Mouse (Mus musculus): ENCODE results near the gene Flrt1. TPM values are rescaled to one million over a fixed set of nuclear protein-coding genes. Genes with fewer than 3 reads are reported as not detected.
"Not testable (repeated sequence)": the region's sequence is repeated elsewhere in the genome, so short reads cannot be mapped to it uniquely, and the experiment has no call there.

Gene Flrt1
- polyA plus RNA-seq, 1 experiment from 2014 or later = 5.4 TPM

DNA sequence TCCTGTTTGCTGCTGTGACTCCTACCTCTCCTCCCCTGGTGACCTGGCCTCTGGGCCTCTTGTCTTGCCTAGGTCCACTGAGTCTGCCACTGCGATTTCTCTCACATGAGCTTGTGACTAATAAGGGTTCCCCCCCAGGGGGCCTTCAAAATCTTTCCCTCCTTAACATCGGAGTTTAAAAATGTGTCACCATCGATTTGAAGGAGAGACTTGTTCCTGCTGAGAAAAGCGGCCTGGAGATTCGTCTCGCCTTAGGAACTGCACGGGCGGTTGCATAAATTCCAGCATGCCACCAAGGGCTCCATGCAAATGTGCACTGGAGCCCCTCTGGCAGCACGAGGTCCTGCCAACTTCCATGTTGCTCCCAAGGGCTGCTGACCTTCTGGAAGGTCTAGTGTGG, 27.9 kb downstream of the Flrt1 start:
- H3K27ac ChIP-seq (ENCODE audit: low read length) = peak overlapping the region; percentile 37; the same call in 1 of the 2 replicates
- H3K9me3 ChIP-seq (ENCODE audit: low read length) = no peaks in the 10 kb centered on the region
- WGBS = 41% methylated on average over 9 of the region's 9 CpGs
- no peak overlapping the region for H3K4me2 ChIP-seq (replicated peaks; ENCODE audit: low read depth, low read length)
- no peak overlapping the region; the same call in 1 of the 2 replicates for H3K9ac ChIP-seq (replicated peaks; ENCODE audit: low read length)
- ATAC-seq (ENCODE audit: low FRiP score, low TSS enrichment) = no peak
- H3K4me1 ChIP-seq (ENCODE audit: insufficient read depth, low read length) = peaks cover 34% of the 10 kb centered on the region
- H3K27me3 ChIP-seq (ENCODE audit: insufficient read depth, low read length) = 0 out of 2 replicates have a peak, but pooled peaks cover 8% of the 10 kb centered on the region
- no peak overlapping the region for H3K4me3 ChIP-seq (ENCODE audit: low read length)
- no peaks in the 10 kb centered on the region for H3K36me3 ChIP-seq (ENCODE audit: insufficient read depth, low read length)

GRCm38 (mm10) chr19:7075336-7075735, 30.2 kb downstream of the Flrt1 start:
- H3K9ac ChIP-seq (replicated peaks; ENCODE audit: low read length); H3K9me3 ChIP-seq (ENCODE audit: low read length); H3K27ac ChIP-seq (ENCODE audit: low read length); H3K36me3 ChIP-seq (ENCODE audit: insufficient read depth, low read length); H3K27me3 ChIP-seq (ENCODE audit: insufficient read depth, low read length); ATAC-seq (ENCODE audit: low FRiP score, low TSS enrichment); H3K4me3 ChIP-seq (ENCODE audit: low read length); H3K4me2 ChIP-seq (replicated peaks; ENCODE audit: low read depth, low read length): not testable (repeated sequence)
- peaks cover 53% of the 10 kb centered on the region for H3K4me1 ChIP-seq (ENCODE audit: insufficient read depth, low read length)
- 82% methylated on average over 11 of the region's 11 CpGs for WGBS

DNA sequence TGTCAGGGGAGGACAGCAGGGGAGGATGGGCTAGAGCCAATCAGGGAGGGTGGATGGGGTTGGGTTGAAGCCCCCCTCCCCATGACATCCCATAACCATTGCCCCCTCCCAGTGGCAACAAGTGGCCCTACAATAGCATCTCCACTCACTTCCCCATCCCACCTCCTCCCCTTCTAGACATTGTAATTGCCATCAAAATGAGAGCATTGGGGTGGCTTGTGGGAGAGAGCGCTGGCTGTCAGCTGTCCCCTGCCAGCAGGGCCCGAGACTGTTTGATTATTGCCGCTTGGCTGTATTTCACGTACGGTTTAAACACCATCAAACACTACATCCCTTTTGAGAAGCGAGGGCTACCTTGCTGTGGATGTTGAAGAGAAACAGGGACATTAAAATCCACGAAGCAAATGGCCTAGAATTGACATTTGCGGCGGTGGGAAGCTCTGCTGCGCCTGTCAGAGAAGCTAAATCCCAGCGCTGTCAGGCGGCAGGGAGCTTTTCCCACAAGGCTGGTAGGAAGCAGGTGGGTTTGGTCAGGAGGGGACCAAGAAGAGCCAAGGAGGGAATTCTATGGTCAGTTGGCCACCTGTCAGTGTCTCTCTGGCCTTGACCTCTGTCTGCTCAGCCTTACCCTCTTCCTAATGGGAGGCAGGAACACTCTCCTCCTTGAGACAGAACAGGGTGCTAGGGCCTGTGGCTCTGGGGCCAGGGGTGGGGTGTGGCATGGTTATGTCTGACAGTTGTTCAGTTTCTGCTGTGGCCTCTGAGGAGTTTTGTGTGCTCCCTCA, 31.3 kb downstream of the Flrt1 start:
- H3K4me2 ChIP-seq (replicated peaks; ENCODE audit: low read depth, low read length) = no peak overlapping the region
- H3K4me1 ChIP-seq (ENCODE audit: insufficient read depth, low read length) = peaks cover 55% of the 10 kb centered on the region
- no peak overlapping the region for H3K4me3 ChIP-seq (ENCODE audit: low read length)
- no peak for ATAC-seq (ENCODE audit: low FRiP score, low TSS enrichment)
- no peaks in the 10 kb centered on the region for H3K9me3 ChIP-seq (ENCODE audit: low read length)
- no peak overlapping the region for H3K27ac ChIP-seq (ENCODE audit: low read length)
- no peaks in the 10 kb centered on the region for H3K27me3 ChIP-seq (ENCODE audit: insufficient read depth, low read length)
- H3K9ac ChIP-seq (replicated peaks; ENCODE audit: low read length) = no peak overlapping the region
- 39% methylated on average over 12 of the region's 12 CpGs for WGBS
- H3K36me3 ChIP-seq (ENCODE audit: insufficient read depth, low read length) = no peaks in the 10 kb centered on the region

- peak overlapping the region; percentile 63 for H3K27ac ChIP-seq (ENCODE audit: low read length)
- peaks cover 59% of the 10 kb centered on the region for H3K4me1 ChIP-seq (ENCODE audit: insufficient read depth, low read length)
- 20% methylated on average over 6 of the region's 6 CpGs for WGBS
- H3K27me3 ChIP-seq (ENCODE audit: insufficient read depth, low read length) = 0 out of 2 replicates have a peak, but pooled peaks cover 7% of the 10 kb centered on the region
- peak; percentile 37; the same call in 1 of the 2 replicates for ATAC-seq (ENCODE audit: low FRiP score, low TSS enrichment)
- H3K36me3 ChIP-seq (ENCODE audit: insufficient read depth, low read length) = no peaks in the 10 kb centered on the region
- H3K9me3 ChIP-seq (ENCODE audit: low read length) = no peaks in the 10 kb centered on the region
- H3K9ac ChIP-seq (replicated peaks; ENCODE audit: low read length) = no peak overlapping the region
- no peak overlapping the region for H3K4me3 ChIP-seq (ENCODE audit: low read length)
- no peak overlapping the region for H3K4me2 ChIP-seq (replicated peaks; ENCODE audit: low read depth, low read length)
Observed at GRCm38 (mm10) chr19:7072221-7072620, 33.3 kb downstream of the Flrt1 start.

- H3K9ac ChIP-seq (replicated peaks; ENCODE audit: low read length) = 0 out of 2 replicates have a peak overlapping the region, but pooled peaks have one; percentile 32
- no peak overlapping the region for H3K4me3 ChIP-seq (ENCODE audit: low read length)
- H3K9me3 ChIP-seq (ENCODE audit: low read length) = no peaks in the 10 kb centered on the region
- H3K36me3 ChIP-seq (ENCODE audit: insufficient read depth, low read length) = no peaks in the 10 kb centered on the region
- H3K27ac ChIP-seq (ENCODE audit: low read length) = peak overlapping the region; percentile 51; the same call in 1 of the 2 replicates
- H3K27me3 ChIP-seq (ENCODE audit: insufficient read depth, low read length) = 0 out of 2 replicates have a peak, but pooled peaks cover 8% of the 10 kb centered on the region
- no peak for ATAC-seq (ENCODE audit: low FRiP score, low TSS enrichment)
- peaks cover 70% of the 10 kb centered on the region for H3K4me1 ChIP-seq (ENCODE audit: insufficient read depth, low read length)
- 19% methylated on average over 4 of the region's 4 CpGs for WGBS
- peak overlapping the region; percentile 45 for H3K4me2 ChIP-seq (replicated peaks; ENCODE audit: low read depth, low read length)
Observed at GRCm38 (mm10) chr19:7070775-7071174, 34.8 kb downstream of the Flrt1 start.

DNA sequence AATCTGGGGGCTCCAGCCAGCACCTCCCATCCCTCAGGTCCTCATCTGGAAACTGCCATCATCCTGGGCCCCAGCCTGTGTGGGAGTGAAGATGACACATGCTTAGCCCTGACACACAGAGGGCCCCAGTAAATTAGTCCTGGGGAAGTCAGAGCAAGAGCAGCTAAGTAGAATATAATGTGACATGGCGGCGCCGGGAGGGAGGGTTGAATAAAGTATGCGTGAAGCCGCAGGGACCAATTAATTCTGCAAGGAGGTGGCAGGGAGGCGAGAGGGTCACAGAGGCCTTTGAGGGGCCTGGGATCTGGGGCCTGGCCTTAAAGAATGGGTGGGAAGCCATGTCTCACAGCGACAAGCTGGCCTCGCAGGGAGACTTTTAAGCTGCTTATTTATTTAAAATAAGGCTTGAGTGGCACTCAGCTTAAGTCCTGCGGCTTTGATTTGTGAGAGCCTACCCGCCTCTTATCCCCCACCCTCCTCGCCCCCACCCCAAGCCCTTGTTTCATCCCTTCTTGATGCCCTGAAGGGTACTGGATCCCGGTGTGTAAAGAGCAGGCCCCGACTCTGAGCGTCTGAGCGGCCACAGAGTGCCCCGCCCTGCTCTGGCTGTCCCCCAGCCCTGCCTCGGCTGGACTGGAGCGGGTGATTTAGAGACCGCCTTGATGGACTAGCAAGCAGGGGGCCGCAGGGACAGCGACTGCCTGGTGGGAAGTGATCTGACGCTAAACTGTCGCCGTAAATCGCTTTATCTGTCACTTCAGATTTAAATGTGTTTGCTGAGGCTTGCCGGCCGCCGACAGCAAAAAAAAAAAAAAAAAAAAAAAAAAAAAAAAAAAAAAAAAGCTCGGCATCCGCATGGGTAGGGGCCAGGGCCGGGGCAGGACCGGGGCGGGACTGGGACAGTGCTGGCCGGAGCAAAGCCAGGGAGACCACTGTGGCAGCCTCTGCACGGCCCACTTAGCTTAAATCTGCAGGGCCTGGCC, 35.5 kb downstream of the Flrt1 start:
- Histone ChIP-seq H3K27me3 (ENCODE audit: insufficient read depth, low read length) (0 out of 2 replicates have a peak, but pooled peaks cover 10% of the 10 kb centered on the region), H3K27ac (ENCODE audit: low read length) (peak overlapping the region; percentile 51), H3K9me3 (ENCODE audit: low read length) (no peaks in the 10 kb centered on the region), H3K9ac (replicated peaks; ENCODE audit: low read length) (peak overlapping the region; percentile 43; the same call in 1 of the 2 replicates), H3K36me3 (ENCODE audit: insufficient read depth, low read length) (no peaks in the 10 kb centered on the region), H3K4me2 (replicated peaks; ENCODE audit: low read depth, low read length) (peak overlapping the region; percentile 45), H3K4me3 (ENCODE audit: low read length) (no peak overlapping the region), H3K4me1 (ENCODE audit: insufficient read depth, low read length) (peaks cover 70% of the 10 kb centered on the region)
- ATAC-seq (ENCODE audit: low FRiP score, low TSS enrichment) = peak; percentile 69
- WGBS = 6% methylated on average over 29 of the region's 35 CpGs

GRCm38 (mm10) chr19:7068661-7069531, 36.6 kb downstream of the Flrt1 start:
- Histone ChIP-seq H3K27ac (ENCODE audit: low read length) (peak overlapping the region; percentile 51; the same call in 1 of the 2 replicates), H3K27me3 (ENCODE audit: insufficient read depth, low read length) (0 out of 2 replicates have a peak, but pooled peaks cover 10% of the 10 kb centered on the region), H3K4me2 (replicated peaks; ENCODE audit: low read depth, low read length) (no peak overlapping the region), H3K9me3 (ENCODE audit: low read length) (no peaks in the 10 kb centered on the region), H3K36me3 (ENCODE audit: insufficient read depth, low read length) (no peaks in the 10 kb centered on the region), H3K4me1 (ENCODE audit: insufficient read depth, low read length) (peaks cover 70% of the 10 kb centered on the region), H3K9ac (replicated peaks; ENCODE audit: low read length) (peak overlapping the region; percentile 43; the same call in 1 of the 2 replicates), H3K4me3 (ENCODE audit: low read length) (no peak overlapping the region)
- ATAC-seq (ENCODE audit: low FRiP score, low TSS enrichment) = no peak
- WGBS = 39% methylated on average over 11 of the region's 11 CpGs

GRCm38 (mm10) chr19:7068136-7068535, 37.4 kb downstream of the Flrt1 start:
- H3K27ac ChIP-seq (ENCODE audit: low read length) = no peak overlapping the region
- no peaks in the 10 kb centered on the region for H3K9me3 ChIP-seq (ENCODE audit: low read length)
- 0 out of 2 replicates have a peak, but pooled peaks cover 10% of the 10 kb centered on the region for H3K27me3 ChIP-seq (ENCODE audit: insufficient read depth, low read length)
- H3K4me2 ChIP-seq (replicated peaks; ENCODE audit: low read depth, low read length) = no peak overlapping the region
- ATAC-seq (ENCODE audit: low FRiP score, low TSS enrichment) = no peak
- H3K9ac ChIP-seq (replicated peaks; ENCODE audit: low read length) = no peak overlapping the region
- WGBS = 2% methylated on average over 14 of the region's 14 CpGs
- no peak overlapping the region for H3K4me3 ChIP-seq (ENCODE audit: low read length)
- H3K36me3 ChIP-seq (ENCODE audit: insufficient read depth, low read length) = no peaks in the 10 kb centered on the region
- peaks cover 70% of the 10 kb centered on the region for H3K4me1 ChIP-seq (ENCODE audit: insufficient read depth, low read length)
